Mouse (Mus musculus): ENCODE results near the gene E2f6. TPM values are rescaled to one million over a fixed set of nuclear protein-coding genes. Genes with fewer than 3 reads are reported as not detected.
A peak's percentile ranks its signal among the peaks of the same experiment; 100 is the strongest.

The E2f6 gene
- total RNA-seq, 2 experiments from 2014 or later = 53.1 to 57.7 TPM

DNA sequence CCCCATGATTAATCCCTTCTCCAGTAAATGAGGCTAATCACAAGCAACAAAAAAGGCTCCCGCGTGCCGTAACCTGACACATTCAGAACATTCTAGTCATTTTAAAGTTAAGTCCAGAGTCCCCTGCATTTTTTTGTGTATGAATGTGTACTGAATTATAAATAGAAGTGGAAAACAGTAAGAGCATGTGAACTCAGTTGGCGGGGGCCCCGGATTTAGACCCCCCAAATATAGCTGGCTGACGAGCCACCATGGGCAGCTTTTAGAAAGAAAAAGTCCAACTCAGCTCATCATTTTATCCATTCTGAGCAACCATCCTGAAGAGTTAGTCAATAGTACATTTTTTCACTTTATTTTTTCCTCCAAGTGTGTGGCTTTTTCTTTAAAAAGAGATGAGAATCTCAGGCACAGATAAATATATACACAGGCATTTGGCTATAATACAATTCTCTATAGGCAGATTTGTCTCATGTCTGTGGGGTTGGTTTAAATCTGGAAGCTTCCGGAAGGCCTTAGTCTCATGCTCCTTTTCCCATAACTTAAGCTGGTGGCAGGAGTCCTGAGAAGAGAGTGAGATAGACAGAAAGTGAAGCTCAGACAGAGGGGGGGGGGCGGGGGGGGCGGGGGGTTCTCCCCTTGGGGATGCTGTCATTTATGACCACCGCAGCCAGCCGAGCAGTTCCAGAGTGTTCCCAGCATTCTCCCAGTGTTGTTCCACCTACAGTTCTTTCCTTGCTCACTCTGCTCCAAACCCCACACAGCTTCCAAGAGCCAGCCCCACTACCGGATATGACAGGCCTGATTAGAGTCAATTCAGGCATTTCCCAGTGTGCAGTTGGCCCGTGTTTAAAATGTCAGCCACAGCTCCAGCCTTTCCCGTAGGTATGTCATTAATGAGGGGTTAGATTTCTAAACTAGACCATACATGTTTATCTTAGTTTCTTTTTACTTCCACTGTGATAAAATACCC lies 34.1 kb downstream of the E2f6 start:
- no peak for DNase-seq (ENCODE audit: low spot score in 2 of 2)

- no peak for DNase-seq (ENCODE audit: low spot score in 2 of 2)
These were observed 36.5 kb downstream of the E2f6 start for GRCm38 (mm10) chr12:16847204-16847792.

DNA sequence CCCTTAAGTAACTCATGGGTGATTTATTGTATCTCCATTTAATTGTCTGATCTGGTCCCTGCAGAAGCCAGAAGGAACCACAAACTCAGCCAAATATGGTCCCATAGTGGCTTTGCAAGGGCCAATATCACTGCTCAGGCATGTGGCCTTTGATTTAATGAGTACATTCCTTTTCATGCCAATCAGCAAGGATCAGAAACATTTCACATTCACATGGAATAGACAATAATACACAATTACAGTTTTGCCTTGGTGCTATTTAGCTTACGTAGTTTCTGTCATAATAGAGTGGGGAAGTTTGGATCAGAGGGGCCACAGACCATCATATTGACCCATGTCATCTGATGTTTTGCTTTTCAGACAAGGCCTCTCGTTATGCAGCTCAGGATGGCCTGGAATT lies 37.7 kb downstream of the E2f6 start:
- DNase-seq (ENCODE audit: low spot score in 2 of 2) = no peak

DNA sequence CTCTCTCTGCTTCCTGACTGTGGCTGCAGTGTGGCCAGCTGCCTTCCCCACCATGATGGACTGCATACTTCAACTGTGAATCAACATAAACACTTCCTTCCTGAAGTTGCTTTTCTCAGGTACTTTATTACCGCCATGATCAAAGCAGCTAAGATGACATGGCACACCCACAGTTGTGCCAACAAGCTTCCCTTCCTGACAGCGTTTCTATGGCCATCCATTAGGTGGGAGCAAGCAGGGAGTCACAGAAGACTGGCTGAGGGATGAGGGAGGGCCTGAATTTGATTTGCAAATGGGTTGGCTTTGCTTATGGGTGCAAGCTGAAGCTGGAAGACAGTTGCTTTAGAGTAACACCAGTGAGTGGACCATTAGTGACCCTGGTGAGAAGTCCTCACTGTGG lies 39.1 kb downstream of the E2f6 start:
- DNase-seq (ENCODE audit: low spot score in 2 of 2) = no peak

DNA sequence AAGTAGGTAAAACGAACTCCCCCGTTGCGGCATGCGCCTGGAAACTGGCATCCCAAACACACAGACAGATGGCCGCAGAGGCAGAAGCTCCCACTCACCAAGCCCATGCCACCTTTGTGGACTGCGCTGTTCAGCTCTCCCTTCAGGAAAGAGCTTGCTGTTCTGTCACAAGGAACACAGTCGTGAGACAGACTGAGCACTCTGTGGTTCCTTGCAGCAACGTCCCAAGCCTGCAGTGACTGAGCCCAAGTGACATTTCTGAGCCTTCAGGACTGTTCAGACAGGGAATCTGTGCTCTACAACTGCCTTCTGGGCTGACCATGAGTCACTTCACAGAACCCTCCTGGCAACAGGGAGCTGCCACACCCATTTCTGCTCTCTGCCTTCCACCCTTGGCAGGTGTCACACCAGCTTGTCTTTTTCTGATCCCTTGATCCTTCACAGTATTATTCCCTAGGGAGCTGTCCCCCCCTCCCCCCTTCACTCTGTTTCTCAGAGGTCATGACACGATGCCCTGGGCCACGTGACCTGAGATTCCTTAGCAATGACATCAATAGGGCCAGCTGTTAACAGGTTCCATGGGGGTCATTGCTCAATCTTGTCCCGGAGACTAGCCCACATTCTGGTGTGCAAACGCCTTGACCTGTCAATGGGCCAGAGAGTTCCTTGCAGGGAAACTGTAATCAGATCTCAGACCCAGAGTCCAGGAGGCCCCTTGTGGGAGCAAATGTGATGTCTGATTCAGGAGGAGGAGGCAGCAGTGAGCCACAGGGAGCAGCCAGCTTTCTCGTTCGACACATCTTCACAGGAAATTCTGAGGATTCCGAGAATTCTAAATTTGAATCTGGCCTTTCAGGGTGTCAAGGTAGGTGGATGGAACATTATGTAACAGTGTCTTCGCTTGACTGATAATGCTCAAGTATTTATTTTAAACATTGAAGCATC lies 39.9 kb downstream of the E2f6 start:
- DNase-seq (ENCODE audit: low spot score in 2 of 2) = peak; percentile 54 to 79

DNA sequence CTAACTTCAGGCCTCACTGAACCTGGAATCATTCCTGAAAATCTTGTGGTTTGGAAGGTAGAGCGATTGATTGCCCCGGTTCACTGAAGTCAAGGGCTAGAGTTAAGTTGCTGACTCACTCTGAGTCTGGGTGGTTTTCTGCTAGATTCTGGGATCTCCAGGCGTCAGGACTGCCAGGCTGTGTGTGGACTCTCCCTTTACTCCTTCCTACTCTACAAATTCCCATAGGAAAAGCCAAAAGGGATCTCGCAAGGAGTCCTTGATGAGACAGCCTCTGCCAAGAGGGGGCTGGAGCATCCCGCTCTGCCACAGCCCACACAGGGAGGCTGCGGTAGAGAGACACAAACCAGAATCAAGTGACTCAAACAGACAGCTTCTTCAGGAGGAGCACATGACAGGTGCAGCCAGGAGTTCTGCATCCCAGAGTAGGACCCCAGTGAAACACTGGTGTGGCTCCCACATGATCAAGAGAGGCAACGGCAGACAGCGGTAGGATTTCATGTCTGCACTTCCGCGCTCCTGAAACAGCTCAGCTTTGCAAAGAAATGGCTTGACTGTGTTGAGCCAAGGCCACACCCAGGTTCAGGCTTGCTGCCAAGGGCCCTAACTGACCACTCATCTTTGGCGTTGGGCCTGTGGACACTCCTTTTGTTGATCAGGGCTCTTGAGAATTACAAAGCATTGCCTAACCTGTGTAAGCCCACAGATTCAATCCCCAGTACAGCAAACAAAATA lies 42.8 kb downstream of the E2f6 start:
- peak; percentile 48 to 77 for DNase-seq (ENCODE audit: low spot score in 2 of 2)

DNA sequence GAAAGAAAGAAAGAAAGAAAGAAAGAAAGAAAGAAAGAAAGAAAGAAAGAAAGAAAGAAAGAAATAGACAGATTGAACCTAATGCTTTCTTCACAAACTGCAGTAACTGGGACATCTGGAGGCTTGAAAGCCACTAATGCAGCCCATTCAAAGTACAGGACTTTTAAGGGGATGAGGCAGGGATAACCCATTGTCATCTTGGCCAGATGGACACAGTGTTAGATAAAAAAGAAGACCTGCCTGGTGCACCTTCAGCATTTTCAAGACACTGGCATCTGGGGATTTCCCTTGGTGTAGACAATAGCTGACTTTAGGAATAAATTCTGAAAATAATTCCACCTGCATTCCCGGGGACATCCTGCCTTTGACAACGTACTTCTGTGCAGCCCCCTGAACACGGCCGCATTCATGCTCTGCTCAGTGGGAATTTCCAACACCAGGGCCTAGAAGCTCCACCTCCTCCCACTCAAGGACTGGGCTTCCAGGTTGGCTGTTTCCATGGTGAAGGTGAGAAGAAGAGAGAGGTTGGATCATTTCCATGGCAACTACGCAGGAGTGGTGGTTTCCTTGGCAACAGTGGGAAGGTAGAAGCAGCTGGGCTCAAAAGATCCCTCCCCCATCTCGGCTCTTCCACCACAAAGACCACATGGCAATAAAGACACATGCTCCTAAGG lies 45.0 kb downstream of the E2f6 start:
- DNase-seq (ENCODE audit: low spot score in 2 of 2) = no peak

DNA sequence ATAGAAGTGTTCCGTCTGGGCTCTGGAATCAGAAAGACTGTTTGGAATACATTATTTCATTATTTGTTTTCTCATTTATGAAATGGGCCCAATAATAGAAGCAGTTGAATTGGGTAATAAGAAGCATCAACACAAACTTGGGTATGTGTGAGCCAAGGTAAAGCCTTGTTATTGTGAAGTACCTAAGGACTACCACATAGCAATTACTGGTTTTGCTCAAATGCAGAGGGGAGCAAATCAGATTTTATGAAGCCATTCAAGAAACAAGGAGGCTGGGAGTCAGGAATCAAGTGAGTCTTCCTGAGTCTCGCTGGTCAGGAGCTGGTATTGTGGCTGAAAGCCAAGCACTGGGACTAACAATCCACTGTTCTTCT lies 45.5 kb downstream of the E2f6 start:
- DNase-seq (ENCODE audit: low spot score in 2 of 2) = no peak

- DNase-seq (ENCODE audit: low spot score in 2 of 2) = no peak
These were observed 47.3 kb downstream of the E2f6 start for GRCm38 (mm10) chr12:16858081-16858480.

GRCm38 (mm10) chr12:16859781-16860180 lies 49.0 kb downstream of the E2f6 start:
- no peak for DNase-seq (ENCODE audit: low spot score in 2 of 2)

GRCm38 (mm10) chr12:16860533-16860932 lies 49.8 kb downstream of the E2f6 start:
- DNase-seq (ENCODE audit: low spot score in 2 of 2) = no peak

GRCm38 (mm10) chr12:16860961-16861360 lies 50.2 kb downstream of the E2f6 start:
- DNase-seq (ENCODE audit: low spot score in 2 of 2) = no peak

GRCm38 (mm10) chr12:16864477-16864876 lies 53.7 kb downstream of the E2f6 start:
- no peak for DNase-seq (ENCODE audit: low spot score in 2 of 2)

- DNase-seq (ENCODE audit: low spot score in 2 of 2) = no peak
These were observed 55.1 kb downstream of the E2f6 start for GRCm38 (mm10) chr12:16865871-16866270.

GRCm38 (mm10) chr12:16866460-16866859 lies 55.7 kb downstream of the E2f6 start:
- no peak for DNase-seq (ENCODE audit: low spot score in 2 of 2)

DNA sequence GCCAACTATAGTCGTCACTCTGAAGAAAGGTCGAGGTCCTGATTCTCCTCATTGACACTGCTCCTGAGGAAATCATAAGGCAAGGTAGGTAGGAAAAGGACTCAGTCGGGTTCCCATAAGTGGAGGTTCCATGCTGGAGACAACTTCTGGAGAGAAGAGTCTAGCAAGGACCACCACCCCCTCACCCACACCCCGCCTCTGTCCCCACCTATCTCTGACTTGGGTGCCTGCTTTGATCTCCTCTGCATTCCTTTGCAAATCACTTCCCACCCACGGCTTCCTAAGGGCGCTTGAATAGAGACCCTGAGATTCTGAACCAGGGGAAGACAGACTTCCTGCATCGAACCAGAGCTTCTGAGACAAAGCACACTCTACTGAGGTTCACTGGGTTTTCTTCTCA lies 56.5 kb downstream of the E2f6 start:
- no peak for DNase-seq (ENCODE audit: low spot score in 2 of 2)

DNA sequence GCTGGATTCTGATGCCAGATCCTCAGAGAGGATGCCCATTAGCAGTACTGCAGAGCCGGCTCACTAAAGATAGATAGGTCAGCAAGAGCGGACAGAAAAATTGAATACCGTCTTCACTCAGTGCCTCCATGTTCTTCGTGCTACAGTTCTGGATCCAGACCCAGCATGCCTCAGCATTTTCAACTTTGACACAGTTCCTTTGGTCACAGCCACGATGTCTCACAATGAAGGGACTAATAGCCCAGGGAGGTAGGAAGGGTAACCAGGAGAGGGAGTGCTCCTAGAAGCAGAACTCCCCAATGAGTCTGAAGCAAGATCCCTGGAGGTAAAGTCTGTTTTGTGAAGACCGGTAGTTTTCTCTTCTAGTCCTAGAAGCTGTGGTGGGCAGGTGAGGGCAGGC lies 57.9 kb downstream of the E2f6 start:
- no peak for DNase-seq (ENCODE audit: low spot score in 2 of 2)

GRCm38 (mm10) chr12:16869091-16869778 lies 58.5 kb downstream of the E2f6 start:
- no peak for DNase-seq (ENCODE audit: low spot score in 2 of 2)

DNA sequence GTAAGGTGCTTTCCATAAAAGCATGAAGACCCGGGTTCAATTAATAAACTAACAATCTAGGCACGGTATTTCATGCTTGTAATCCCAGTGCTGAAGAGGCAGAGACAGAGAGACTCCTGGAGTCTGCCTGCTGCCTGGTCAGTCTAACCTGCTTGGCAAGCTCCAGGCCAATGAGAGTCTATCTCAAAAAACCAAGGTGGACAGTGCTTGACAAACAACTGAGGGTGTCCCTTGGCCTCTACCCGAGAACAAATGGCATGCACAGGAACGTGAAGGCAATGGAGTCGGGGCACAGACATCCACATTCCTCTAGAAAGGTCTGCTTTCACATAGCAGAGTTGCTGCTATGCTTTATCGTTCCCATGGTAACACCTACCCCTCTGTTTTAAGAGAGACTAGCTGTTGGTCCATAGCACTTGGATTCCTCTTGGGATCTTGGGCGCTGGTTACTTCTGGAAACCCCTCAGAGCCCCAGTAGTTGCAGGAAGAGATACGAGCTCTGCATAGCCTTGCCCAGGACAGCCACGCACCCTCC lies 59.2 kb downstream of the E2f6 start:
- no peak for DNase-seq (ENCODE audit: low spot score in 2 of 2)
